Mouse (Mus musculus) adrenal gland (tissue): ENCODE results near the gene Rpl39l.
"Not testable (repeated sequence)": the region's sequence is repeated elsewhere in the genome, so short reads cannot be mapped to it uniquely, and the experiment has no call there.

ENCODE experiments used
- intact Hi-C: fragments of 180-260 bp; cut with DNase I; formaldehyde crosslinking; loops from one replicate; pipeline ENCODE4 v1.15.1; 2025
- long read RNA-seq, 2 experiments: library from polyadenylated mRNA; unstranded; transcript quantifications; one replicate each; pipeline ENCODE4 v2.0.0; 2020; ENCODE audit warnings: borderline replicate concordance in 1 of 2; ENCODE audit not compliant: insufficient replicate concordance in 1 of 2

The Rpl39l gene
- long read RNA-seq, experiment 1, result 0 reads
- long read RNA-seq, experiment 2, result 0 reads

DNA sequence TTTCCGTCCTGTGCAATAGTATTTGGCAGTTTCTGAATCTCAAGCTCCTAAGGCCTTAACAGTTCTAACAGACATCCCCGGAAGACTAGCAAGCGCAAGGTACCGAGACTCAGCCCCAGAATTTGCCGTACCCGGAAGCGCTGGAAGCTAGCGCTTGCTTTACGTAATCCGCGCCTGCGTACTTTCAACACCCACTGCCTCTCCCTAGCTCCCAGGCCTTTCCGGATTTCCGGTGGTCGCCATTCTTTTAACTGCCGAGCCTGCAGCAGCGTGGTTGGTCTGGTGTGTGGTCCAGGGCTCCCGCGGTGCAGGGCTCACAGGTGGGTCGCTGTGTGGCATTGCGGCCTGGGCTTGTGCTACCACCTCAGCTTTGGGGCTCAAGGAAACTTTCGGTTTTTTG is at the start of gene Rpl39l:
Rpl39l (plus strand) TSS at position 222 of the 400 bp plus-strand sequence.
- intact Hi-C loops, result no loop called here

DNA sequence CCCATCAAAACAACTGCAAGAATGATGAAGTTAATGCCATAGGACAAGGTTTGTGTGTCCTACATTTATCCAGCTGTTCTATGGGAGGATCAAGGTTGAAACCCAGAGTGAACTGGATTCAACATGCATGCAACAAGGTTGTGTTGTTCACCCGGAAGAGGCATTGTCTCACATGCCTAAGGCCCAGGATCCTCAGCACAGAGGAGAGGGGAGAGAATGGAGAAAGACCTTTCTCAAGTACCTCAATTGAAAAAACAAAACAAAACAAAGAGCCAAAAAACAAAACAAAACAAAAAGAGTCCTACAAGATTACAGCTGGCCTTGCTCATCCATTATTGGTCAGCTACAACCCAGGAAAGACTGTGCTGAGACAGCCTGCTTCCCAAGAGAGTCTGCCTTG is 42.4 kb upstream of the Rpl39l start:
- intact Hi-C loops, result no loop called here

- intact Hi-C loops, result no loop called here
These were observed 40.7 kb upstream of the Rpl39l start for GRCm38 (mm10) chr16:10129052-10129911.

DNA sequence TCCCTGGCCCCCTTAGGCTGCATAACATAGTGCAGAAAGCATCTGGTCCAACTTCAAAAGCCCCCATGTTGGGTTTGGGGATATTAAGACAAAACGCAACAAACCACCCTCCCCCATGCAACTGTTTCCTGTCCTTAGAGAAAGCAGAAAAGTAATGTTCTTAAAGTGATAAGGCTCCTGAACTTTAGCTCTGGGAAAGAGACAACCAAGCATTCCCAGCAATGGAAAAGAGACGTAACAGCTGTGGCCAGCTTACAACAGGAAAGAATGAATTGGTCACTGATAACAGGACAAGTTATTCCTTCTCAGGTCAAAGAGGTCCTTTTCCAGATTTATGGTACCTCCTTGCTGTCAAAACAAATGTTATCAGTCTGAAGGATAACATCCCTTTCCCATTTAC is 26.9 kb upstream of the Rpl39l start:
- intact Hi-C loops, result no loop called here

GRCm38 (mm10) chr16:10147401-10147800 is 22.6 kb upstream of the Rpl39l start:
- intact Hi-C loops, result no loop called here

- intact Hi-C loops, result no loop called here
These were observed 712 bp upstream of the Rpl39l start for GRCm38 (mm10) chr16:10169123-10169905.

DNA sequence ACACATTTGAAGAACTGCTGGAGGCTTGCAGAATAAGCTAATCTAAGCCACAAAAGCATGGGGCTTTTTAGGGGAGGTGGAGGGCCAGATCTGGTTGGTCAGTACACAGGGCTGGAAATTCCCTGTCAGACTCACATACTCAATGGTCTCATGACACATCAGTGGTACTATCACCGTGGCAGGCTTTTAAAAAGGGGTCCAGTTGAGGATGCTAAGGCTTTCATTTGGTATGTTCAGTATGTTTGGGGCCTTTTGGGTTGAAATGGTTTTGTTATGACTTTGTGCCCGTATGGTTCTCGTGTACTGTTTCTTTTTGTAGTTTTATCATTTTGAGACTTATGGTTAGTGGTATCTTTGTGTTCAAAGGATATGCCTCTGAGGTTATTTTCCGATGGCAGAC is 1.2 kb downstream of the Rpl39l start:
- intact Hi-C loops, result no loop called here

GRCm38 (mm10) chr16:10172179-10172820 is 2.3 kb downstream of the Rpl39l start:
- intact Hi-C loops, result no loop called here

- intact Hi-C loops, result not testable (repeated sequence)
These were observed 17.4 kb downstream of the Rpl39l start for GRCm38 (mm10) chr16:10187461-10187860.

DNA sequence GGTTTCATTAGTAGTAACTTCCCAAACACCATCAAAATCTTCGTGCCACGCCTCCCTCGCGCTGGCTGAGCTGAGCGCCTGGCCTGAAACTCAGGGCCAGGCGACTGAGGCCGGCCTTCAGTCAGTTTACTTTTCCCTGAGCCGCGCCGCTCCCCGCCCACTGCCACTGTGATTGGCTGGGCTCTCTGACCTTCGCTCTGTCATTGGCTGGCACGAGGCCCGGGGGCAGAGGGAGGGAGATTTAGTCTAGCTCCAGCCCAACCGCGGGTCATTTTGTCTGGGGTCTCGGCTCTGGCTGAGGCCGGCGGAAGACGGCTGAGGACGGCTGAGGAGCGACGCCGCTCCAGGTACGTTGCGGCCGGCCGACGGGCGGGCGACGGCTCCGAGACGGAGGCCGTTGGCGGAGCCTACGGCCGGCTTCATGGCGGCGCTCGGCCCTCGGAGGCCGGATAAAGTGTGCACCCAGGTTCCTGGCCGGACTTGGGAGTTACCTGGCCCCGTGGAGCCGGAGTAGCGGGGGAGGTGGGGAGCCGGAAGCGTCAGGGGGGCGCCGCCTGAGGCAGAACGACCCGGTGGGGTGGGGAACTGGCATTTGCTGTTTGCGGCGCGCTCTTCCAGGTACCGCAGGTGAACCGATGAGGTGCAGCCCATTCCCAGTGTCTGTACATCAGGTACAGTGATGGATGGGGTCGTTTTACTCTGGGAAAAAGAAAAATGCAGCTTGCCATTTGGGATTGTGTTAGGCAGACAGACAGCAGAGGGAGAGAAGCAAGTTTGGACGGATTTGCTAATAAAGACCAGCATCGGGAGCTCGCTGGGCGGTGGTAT is 22.9 kb downstream of the Rpl39l start, which contains the start of gene Atf7ip2:
Atf7ip2 (plus strand) TSS at position 34 of the 828 bp plus-strand sequence.
- intact Hi-C loops, result no loop called here

DNA sequence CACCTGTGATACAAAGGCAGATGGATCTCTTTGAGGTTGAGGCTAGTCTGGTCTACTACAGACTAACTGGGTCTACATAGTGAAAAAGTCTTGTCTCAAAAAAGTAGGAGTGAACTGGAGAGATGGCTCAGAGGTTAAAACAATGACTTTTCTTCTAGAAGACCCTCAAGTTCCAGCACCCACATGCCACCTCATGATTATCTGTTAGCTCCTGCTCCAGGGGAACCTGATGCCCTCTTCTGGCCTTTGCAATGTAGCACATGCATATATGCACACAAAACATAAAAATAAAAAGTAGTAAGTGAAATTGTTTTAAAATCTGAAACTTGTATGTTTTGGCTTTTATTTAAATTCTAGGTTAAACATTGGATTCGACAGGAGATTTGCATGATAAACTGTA is 38.8 kb downstream of the Rpl39l start:
- intact Hi-C loops, result loop anchor here (2.0 kb wide), 1 partner anchor 120 kb away; no protein-coding TSS in a partner anchor

GRCm38 (mm10) chr16:10216366-10216765 is 46.3 kb downstream of the Rpl39l start:
- intact Hi-C loops, result not testable (repeated sequence)

GRCm38 (mm10) chr16:10217020-10217419 is 47.0 kb downstream of the Rpl39l start:
- intact Hi-C loops, result not testable (repeated sequence)
